Mouse (Mus musculus) olfactory bulb, adult 2 months (tissue): ENCODE measurements around the gene Pcsk2.

ENCODE experiments used
- CTCF ChIP-seq: fragments of 200-500 bp; IDR thresholded peaks from 2 replicates; pipeline ENCODE4 v1.5.1; 2012; ENCODE audit warnings: low read depth, mild to moderate bottlenecking, low read length, moderate library complexity; ENCODE audit not compliant: insufficient read depth
- POLR2A ChIP-seq: fragments of 200-500 bp; IDR thresholded peaks from 2 replicates; pipeline ENCODE4 v1.6.1; 2012; ENCODE audit warnings: mild to moderate bottlenecking, low read depth, low read length, moderate library complexity; ENCODE audit not compliant: insufficient read depth

GRCm38 (mm10) chr2:143545299-143545751 is 631 bp upstream of the Pcsk2 start:
- TF ChIP-seq POLR2A (no peak), CTCF (no peak)
